Mouse (Mus musculus): Measurements from ENCODE around the gene Cnot8.

Cnot8 gene

GRCm38 (mm10) chr11:58104351-58104791 lies 418 bp downstream of the Cnot8 start:
- no peak for DNase-seq (ENCODE audit: low spot score)

DNA sequence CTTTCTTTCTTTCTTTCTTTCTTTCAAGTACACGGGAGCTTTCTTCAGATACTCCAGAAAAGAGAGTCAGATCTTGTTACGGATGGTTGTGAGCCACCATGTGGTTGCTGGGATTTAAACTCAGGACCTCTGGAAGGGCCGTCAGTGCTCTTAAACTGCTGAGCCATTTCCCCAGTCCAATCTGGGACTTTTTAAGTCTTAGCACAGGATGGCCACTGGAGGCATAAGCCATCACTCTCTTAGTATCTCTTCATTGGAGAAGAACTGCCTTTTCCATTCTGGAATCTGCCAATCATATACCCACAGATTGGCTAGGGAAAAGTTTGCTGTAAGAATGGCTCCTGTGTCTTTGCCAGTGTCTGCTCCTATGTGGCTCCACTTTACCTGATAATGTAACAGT lies 3.1 kb downstream of the Cnot8 start:
- no peak for DNase-seq (ENCODE audit: low spot score)

DNA sequence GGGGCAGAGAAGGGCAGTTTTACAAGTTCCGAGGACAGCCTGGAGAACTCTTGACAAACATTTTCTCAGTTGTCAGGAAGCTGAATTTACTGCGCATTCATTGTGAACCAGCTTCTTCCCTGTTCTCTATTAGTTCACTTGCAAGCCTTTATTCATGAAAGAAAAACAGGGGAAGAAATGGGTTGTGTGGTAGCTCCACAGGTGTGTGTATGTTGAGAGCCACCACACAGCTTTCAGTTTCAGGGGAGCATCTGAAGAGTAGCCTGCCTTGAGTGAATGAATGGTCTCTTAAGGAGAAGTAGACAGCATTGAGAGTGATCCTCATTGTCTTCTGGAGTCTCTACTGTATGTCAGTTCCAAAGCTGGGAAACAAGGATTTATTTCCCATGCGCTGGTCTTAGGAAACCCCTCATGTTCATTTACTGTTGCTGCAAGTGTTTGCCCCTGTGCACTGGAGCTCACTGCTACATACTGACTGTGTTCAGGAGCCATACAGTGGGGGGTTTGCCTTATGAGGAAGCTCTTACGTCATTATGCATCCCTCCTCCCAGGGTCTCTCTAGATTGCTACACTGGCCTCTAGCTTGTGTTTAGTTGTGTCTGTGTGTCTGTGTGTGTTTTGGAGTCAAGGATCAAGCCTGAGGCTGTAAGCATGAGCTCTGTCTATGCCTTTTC lies 3.8 kb downstream of the Cnot8 start:
- no peak for DNase-seq (ENCODE audit: low spot score)

- DNase-seq (ENCODE audit: low spot score), result no peak
Observed at GRCm38 (mm10) chr11:58116560-58116959, 12.6 kb downstream of the Cnot8 start.

- DNase-seq (ENCODE audit: low spot score), result no peak
Observed at GRCm38 (mm10) chr11:58117044-58117652, 13.2 kb downstream of the Cnot8 start.

DNA sequence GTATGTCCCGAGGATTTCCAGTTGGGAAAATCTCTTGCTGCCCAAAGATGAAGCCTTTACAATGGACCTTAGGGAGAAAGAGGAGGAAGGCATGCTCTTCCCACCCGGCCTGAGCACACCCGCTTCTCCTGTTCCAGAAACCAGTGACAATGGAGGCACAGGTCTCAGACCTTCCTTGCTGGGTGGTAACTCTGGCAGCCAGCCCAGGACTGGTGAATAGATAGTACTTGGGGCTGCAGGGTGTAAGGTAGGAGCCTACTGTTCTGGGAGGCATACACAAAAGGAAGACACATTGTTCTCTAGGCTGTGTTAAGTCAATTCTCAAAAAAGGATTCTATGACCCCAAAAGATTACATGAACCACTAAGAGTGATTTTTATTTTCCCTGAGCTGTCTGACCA lies 16.7 kb downstream of the Cnot8 start:
- no peak for DNase-seq (ENCODE audit: low spot score)

- no peak for DNase-seq (ENCODE audit: low spot score)
Observed at GRCm38 (mm10) chr11:58121351-58121750, 17.4 kb downstream of the Cnot8 start.

- DNase-seq (ENCODE audit: low spot score), result no peak
Observed at GRCm38 (mm10) chr11:58123711-58124110, 19.8 kb downstream of the Cnot8 start.

GRCm38 (mm10) chr11:58125021-58125420 lies 21.1 kb downstream of the Cnot8 start:
- no peak for DNase-seq (ENCODE audit: low spot score)

DNA sequence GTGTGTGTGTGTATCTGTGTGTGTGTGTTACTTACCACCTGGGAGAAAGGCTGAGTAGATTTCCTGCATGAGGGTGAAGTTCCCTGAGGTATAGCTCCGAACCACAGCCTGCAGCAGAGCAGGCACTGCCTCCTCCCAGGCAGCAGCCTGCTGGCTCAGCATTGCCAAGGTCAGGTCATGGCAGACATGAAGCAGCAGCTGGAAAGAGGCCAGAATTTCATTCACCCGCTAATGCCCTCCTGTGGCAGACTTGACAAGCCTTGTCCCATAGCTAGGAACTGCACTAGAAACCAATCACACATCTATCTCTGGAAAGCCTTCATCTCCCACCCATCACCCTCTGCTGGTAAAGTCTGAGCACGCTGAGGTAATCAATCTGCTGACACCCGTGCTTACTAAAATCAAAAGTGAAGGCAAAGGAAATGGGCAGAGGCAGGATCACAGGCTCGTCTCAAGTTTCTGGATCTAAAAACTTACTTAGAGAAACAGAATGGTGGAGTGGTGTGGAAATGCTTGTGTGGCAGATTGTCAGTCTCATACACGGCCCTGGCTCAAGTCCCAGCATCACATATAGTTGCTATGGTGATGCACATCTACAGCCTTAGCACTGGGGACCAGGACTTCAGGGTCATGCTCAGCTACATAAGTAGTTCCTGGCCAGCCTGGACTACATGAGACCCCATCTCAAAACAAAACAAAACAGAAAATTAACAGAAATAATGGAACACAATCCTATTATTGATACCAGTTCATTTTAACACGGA lies 22.6 kb downstream of the Cnot8 start:
- DNase-seq (ENCODE audit: low spot score), result no peak

- DNase-seq (ENCODE audit: low spot score), result no peak
Observed at GRCm38 (mm10) chr11:58127544-58127943, 23.6 kb downstream of the Cnot8 start.

GRCm38 (mm10) chr11:58129302-58129843 lies 25.4 kb downstream of the Cnot8 start:
- DNase-seq (ENCODE audit: low spot score), result no peak

- DNase-seq (ENCODE audit: low spot score), result no peak
Observed at GRCm38 (mm10) chr11:58132026-58132425, 28.1 kb downstream of the Cnot8 start.

- DNase-seq (ENCODE audit: low spot score), result no peak
Observed at GRCm38 (mm10) chr11:58134869-58135268, 30.9 kb downstream of the Cnot8 start.

DNA sequence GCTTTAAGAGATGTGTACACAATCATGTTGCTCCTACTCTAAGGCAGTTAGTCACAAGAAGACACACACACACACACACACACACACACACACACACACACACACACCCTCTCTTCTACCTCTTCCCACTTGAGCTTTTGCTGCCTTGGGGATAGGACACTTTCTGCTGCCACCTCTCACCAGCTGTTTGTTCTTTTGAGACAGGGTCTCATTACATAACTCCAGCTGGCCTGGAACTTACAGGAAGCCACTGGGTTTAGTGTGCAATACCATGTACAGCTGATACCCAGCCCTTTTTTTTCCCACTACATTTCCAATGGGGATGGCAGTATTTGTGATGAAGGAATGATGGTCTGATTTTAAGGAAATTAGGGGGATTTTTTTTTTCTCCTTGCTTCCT lies 31.3 kb downstream of the Cnot8 start:
- DNase-seq (ENCODE audit: low spot score), result no peak

DNA sequence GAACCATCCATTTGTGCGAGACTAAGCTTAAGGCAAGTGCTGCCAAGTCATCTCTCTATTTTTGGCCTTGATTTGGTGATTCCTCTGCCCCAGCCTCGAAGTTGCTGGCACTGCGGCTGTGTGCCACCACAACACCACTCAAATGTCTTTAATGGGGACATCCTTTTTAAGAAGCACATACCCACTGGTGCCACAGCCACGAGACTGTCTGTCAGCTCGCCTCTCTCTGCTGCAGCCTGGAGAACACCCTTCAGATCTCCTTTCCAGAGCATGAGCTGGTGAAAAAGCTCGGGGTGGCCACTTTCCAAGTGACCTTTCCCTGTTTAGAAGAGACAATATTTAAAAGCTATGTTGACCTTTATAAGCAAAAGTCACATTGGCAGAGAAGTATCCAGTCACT lies 32.7 kb downstream of the Cnot8 start:
- no peak for DNase-seq (ENCODE audit: low spot score)

DNA sequence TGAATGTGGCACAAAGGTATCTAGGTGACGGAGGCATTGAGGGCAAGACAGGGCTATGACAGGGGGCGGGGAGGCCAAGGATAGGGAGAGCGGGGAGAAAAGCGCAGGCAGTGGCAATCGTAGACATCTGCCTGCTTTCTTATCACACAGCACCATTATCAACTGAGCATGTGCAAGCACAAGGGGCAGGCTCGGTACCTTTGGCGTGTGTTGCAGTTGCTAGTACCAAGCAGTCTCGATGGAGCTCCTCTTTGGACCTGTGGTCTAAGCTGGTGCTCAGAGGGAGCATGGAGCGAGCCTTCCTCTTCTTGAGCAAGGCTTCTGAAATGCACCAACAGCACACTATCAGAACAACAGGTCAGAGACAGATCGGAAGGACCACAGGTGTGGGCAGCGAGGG lies 34.9 kb downstream of the Cnot8 start:
- DNase-seq (ENCODE audit: low spot score), result no peak

DNA sequence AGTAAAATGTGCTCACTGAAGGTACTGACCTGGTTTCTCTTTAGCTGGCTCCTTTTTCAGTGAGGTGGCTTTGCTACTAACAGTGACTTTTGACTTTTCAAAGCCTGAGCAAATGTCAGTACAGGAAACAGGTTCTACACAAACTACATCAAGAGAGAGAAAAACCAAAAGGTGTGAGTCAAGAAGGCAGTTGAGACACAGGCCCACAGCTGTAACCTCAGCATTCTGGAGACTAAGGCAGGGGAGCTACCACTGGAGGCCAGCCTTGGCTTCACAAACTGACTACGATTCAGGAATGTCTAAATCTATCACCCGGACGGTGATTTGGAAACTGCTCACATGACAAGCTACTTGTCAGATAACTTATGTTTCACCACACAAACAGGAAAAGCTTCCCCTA lies 35.5 kb downstream of the Cnot8 start:
- no peak for DNase-seq (ENCODE audit: low spot score)

DNA sequence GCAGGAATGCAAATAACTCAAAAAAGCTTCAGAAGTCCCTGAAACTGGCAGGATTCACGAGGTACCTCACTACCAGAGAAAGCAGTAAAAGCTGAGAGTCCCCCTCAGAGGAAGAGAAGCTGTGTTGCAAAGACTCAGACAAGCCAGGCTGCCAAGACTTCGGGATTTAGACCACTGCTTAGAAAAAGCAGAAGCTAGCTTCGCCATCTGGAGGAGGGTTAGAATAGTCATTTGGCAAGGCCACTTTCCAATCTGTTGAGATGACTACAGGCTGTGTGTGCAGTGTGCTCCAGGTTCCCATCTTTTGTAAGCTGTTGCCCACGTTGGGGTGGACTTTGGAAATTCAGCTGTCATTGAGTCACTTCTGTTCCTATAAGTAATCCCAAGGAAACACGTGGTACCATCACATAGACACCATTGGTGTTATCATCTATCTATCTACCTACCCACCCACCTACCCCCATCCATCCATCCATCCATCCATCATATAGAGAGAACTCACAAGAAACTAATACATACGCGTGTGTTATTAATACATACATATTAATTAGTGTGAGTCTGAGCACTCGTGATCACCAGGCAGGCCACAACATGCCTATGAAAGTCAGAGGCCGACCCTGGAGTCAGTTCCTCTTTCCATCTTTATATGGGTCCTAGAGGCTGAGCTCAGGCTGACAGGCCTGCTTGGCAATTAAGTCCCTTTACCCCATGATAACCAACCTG lies 39.9 kb downstream of the Cnot8 start:
- no peak for DNase-seq (ENCODE audit: low spot score)

GRCm38 (mm10) chr11:58146241-58146640 lies 42.3 kb downstream of the Cnot8 start:
- no peak for DNase-seq (ENCODE audit: low spot score)

DNA sequence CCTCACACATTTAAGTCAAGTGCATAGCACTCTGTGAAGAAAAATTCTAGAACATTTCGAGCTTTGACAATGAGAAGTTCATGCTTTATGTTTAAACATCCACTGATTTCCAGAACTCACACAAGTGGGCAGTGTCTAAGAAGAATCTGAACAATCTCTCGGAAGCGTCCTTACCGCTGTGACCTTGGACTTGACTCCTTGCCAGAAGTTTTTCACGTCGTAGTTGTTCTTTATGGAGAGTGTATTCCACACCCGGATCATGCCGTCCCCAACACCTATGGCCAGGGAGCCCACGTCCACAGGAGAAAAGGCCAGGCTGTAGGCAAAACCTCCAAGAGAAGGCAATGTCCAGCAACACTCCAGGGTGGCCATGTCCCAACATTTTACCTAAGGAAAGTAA lies 51.5 kb downstream of the Cnot8 start:
- no peak for DNase-seq (ENCODE audit: low spot score)

- no peak for DNase-seq (ENCODE audit: low spot score)
Observed at GRCm38 (mm10) chr11:58156871-58157270, 52.9 kb downstream of the Cnot8 start.

All from urinary bladder, postnatal 25 days (tissue).